Mouse (Mus musculus) liver, adult 2 months (tissue): ENCODE results near the gene Dlst. TPM values are rescaled to one million over a fixed set of nuclear protein-coding genes. Genes with fewer than 3 reads are reported as not detected.
A peak's percentile ranks its signal among the peaks of the same experiment; 100 is the strongest.

Source experiments
- DNase-seq: peaks from one replicate; pipeline ENCODE4 v3.0.0-alpha.2; 2011; ENCODE audit warnings: low read depth, low spot score; ENCODE audit errors: extremely low read depth
- H3K27ac ChIP-seq: fragments of 200-500 bp; replicated peaks from 2 replicates; pipeline ENCODE4 v1.5.1; 2012; ENCODE audit warnings: low read depth, mild to moderate bottlenecking, control low read depth, inconsistent platforms, low read length; ENCODE audit not compliant: insufficient read depth
- H3K27me3 ChIP-seq: fragments of 200-500 bp; 2 replicates; pipeline ENCODE4 v1.6.1; 2012; ENCODE audit warnings: mild to moderate bottlenecking, moderate library complexity, low read length, inconsistent platforms; ENCODE audit not compliant: control insufficient read depth, insufficient read depth
- H3K36me3 ChIP-seq: fragments of 200-500 bp; 2 replicates; pipeline ENCODE4 v1.6.1; 2012; ENCODE audit warnings: low read length, inconsistent platforms; ENCODE audit not compliant: control insufficient read depth, insufficient read depth
- H3K4me1 ChIP-seq: fragments of 200-500 bp; 2 replicates; pipeline ENCODE4 v1.6.1; 2011; ENCODE audit warnings: low read length; ENCODE audit not compliant: control insufficient read depth, insufficient read depth
- H3K4me3 ChIP-seq: fragments of 200-500 bp; 2 replicates; pipeline ENCODE4 v1.5.1; 2011; ENCODE audit warnings: low read depth, mild to moderate bottlenecking, control low read depth, low read length, moderate library complexity; ENCODE audit not compliant: insufficient read depth
- H3K79me2 ChIP-seq: fragments of 200-500 bp; 2 replicates; pipeline ENCODE4 v1.6.1; 2012; ENCODE audit warnings: inconsistent platforms, mild to moderate bottlenecking, low read length, moderate library complexity; ENCODE audit not compliant: control insufficient read depth, insufficient read depth
- H3K9ac ChIP-seq: fragments of 200-500 bp; 2 replicates; pipeline ENCODE4 v1.6.1; 2012; ENCODE audit warnings: low read depth, mild to moderate bottlenecking, control low read depth, inconsistent platforms, low read length
- CTCF ChIP-seq: fragments of 200-500 bp; IDR thresholded peaks from 2 replicates; pipeline ENCODE4 v1.5.1; 2011; ENCODE audit warnings: low read depth, low read length, control low read depth
- POLR2A ChIP-seq: fragments of 200-500 bp; IDR thresholded peaks from 2 replicates; pipeline ENCODE4 v1.6.1; 2011; ENCODE audit warnings: low read length, control low read depth; ENCODE audit not compliant: insufficient read depth; ENCODE audit errors: extremely low read depth
- WGBS: fragments of 180-500 bp; shearing (Covaris S2); methylation state at CpG from one replicate; pipeline ENCODE4 v1.1.7; 2018; 5-methylcytosine and 5-hydroxymethylcytosine counted together
- polyA plus RNA-seq: library from polyadenylated mRNA; depleted of rRNA; stranded (reverse); fragments of >200 nt; gene quantifications from 2 replicates; pipeline ENCODE4 v1.2.3, GENCODE M21; 2012
- total RNA-seq: library from RNA; depleted of rRNA; stranded (reverse); fragments of >200 nt; gene quantifications from 2 replicates; pipeline ENCODE4 v1.2.3, GENCODE M21; 2014

Gene Dlst
- total and polyA plus RNA-seq, 2 experiments = 111 to 149 TPM

DNA sequence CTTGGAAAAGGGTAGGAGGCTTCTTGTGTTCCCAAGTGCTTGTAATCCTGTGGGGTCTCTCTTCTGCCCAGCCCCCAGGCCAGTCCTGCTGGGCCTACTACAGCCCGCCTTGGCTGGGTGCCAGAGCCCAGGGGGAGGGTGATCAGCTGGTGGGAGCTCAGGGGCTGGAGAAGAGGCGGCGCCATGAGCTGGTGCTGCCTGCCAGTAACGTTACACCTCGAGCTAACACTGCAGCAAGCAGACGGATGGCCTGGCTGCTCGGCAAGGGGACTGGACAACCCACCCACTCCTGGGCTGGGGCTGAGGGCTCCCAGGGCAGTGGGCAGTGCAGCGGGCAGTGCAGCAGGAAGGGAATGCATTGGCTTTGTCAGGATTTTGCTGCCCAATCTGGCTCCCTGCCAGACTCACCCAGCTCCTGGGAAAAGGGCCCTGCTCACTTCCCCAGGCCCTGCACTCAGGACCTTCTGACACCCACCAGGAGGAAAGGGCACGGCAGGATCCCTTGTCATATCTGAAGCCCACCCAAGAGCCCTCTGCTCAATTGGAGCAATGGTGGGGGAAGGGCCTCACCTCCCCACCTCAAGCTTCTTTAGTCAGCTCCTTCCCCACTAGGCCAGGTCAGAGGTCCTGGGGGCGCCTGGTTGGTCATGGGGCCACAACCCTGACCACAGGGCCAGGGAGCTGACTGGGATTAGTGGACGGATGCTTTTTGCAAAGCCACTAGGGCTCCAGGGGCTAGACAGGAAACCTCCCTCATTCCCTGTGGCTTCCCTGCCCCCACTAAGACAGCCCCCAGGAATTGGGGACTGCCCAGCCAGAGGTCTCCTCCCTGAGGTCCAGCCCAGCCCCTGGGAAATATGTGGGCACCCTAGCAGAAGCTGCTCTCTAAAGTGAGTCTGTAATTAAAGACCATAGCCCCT lies 65.6 kb downstream of the Dlst start:
- Histone ChIP-seq H3K27me3 (peaks cover 8% of the 10 kb centered on the region), H3K36me3 (no peaks in the 10 kb centered on the region), H3K9ac (no peak overlapping the region), H3K4me1 (no peaks in the 10 kb centered on the region), H3K4me3 (no peak overlapping the region), H3K27ac (no peak overlapping the region), H3K79me2 (no peaks in the 10 kb centered on the region)
- 51% methylated on average over 11 of the region's 11 CpGs for WGBS
- TF ChIP-seq POLR2A (no peak), CTCF (no peak)
- DNase-seq = no peak

DNA sequence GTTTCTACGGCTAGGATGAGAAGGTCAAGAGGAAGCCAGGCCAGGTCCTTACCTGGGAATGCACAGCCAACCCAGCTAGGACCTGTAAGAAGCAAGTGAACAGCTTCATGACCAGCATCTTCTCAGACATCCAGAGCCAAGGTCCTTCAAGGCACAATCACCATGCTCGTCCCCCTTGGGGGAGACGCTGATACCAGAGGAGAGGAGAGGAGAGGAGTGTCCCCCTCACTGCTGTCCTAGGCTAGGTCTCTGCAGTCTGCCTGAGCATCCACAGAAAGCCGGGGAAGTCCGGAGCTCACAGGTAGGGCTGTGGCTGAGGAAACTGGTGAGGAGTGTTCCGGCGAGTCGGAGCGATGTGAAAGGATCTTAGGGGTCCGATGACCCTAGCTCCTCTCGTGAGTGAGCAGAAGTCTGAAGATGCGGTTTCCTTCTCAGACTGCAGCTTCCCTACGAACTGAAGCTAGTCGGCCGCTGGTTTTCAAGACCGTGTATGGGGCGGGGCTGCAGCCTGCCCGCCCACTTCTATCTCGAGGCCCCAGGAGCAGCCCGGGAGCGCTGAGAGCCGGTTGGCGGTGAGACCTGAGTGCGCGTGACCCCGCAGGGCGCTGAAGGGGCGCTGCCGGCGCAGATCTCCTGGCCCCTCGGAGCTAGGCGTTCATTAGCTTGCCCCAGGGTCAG lies 66.4 kb downstream of the Dlst start:
- no peaks in the 10 kb centered on the region for H3K4me1 ChIP-seq
- peak overlapping the region; percentile 3; the same call in 1 of the 2 replicates for H3K4me3 ChIP-seq
- H3K27ac ChIP-seq = no peak overlapping the region
- H3K27me3 ChIP-seq = peaks cover 8% of the 10 kb centered on the region
- H3K79me2 ChIP-seq = no peaks in the 10 kb centered on the region
- 0 out of 2 replicates have a peak overlapping the region, but pooled peaks have one; percentile 6 for H3K9ac ChIP-seq
- WGBS = 6% methylated on average over 32 of the region's 32 CpGs
- no peaks in the 10 kb centered on the region for H3K36me3 ChIP-seq
- DNase-seq = no peak
- TF ChIP-seq POLR2A (no peak), CTCF (no peak)

DNA sequence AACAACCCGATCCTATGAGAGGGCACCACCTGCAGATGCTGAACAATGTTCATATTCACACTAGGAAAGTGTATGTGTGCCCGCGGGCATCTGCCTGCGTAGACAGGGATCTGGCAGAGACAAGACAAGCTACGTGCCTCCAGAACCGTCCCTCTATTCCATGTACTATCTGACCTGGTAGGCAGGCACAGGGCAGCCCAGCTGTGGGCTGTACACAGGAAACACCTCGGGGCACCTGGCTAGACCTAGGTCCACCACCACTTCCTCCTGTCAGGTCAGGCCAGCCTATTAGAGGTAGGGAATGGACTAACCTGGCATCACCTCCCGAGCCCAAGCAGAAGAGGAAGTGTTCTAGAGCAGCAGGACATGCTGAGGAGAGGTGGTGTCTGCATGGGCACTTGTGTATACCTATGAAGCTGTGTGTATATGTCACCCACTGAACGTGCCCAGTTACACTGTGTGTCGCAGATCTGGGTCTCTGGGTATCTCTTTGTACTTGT lies 67.2 kb downstream of the Dlst start, which contains the start of gene Pgf:
TSS of gene Pgf (minus strand) at position 51 of the 500 bp plus-strand sequence.
- TF ChIP-seq CTCF (no peak), POLR2A (no peak)
- no peaks in the 10 kb centered on the region for H3K79me2 ChIP-seq
- no peaks in the 10 kb centered on the region for H3K4me1 ChIP-seq
- no peak within 1 kb of the TSS for H3K27ac ChIP-seq
- WGBS = 82% methylated on average over 10 of the region's 10 CpGs
- peak within 1 kb of the TSS; percentile 3; the same call in 1 of the 2 replicates for H3K4me3 ChIP-seq
- no peaks in the 10 kb centered on the region for H3K36me3 ChIP-seq
- H3K27me3 ChIP-seq = peaks cover 12% of the 10 kb centered on the region
- DNase-seq = no peak
- H3K9ac ChIP-seq = 0 out of 2 replicates have a peak within 1 kb of the TSS, but pooled peaks have one; percentile 6

DNA sequence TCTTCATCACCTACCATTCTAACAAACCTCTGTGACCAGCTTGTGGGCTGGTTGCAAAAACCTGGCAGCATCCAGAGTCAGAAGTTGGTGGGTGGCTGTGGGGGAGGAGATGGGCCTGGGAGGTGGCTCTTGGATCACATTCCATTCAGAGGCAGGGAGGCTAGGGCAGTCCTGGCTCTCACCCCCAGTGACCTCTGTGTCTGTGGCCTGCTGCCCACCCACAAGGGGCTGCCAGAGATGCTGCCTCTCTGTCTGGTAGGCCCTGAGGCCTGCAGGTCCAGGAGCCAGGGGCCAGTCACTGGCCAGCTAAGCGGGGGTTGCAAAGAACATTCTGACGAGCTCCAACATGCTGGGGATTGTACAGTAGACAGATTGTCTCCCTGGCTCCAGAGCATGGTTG lies 67.7 kb downstream of the Dlst start:
- no peak for DNase-seq
- Histone ChIP-seq H3K4me3 (no peak overlapping the region), H3K9ac (no peak overlapping the region), H3K27ac (no peak overlapping the region), H3K4me1 (no peaks in the 10 kb centered on the region), H3K79me2 (no peaks in the 10 kb centered on the region), H3K36me3 (no peaks in the 10 kb centered on the region), H3K27me3 (peaks cover 12% of the 10 kb centered on the region)
- TF ChIP-seq POLR2A (no peak), CTCF (no peak)
- 88% methylated on average over 2 of the region's 2 CpGs for WGBS

DNA sequence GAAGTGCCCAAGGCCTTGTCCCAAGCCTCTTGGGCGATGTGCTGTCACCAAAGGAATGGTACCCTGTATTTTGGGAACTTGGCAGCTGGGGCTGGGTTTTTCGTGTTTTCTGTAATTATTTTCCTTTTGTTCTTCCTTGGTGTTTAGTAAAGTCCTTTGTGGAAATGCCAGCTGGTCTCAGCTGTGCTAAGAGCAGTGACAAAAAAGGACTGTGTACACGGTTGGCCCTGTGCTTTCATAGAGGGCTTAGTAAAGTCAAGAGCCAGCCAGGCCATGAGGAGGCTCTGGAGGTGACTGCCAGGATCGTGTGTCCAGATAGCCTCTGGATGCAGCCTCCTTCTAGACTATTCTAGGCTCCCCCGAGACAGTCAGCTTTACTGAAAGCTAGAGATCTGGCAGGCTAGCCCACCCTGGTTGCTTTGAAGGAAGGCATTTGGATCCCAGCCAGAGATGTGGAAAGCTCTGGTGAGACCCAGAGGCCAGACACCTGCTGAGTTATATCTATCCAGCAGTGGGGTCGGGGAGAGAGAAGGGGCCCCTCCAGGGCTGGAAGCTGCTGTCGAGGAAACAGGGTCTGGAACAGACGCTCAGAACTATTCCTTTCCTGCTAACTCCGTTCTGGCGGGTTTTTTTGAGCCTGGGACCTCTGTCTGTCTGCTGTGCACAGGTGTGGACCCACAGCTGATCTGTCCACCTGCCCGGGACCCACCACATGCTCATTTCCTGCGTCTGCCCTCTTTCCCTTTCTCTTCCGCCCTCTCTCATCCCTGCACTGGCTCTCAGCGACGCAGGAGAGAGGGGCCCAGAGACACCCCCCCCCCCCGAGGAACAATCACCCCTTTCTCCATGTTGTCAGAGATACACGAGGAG lies 71.1 kb downstream of the Dlst start:
- Histone ChIP-seq H3K27me3 (peaks cover 12% of the 10 kb centered on the region), H3K27ac (no peak overlapping the region), H3K4me3 (no peak overlapping the region), H3K79me2 (no peaks in the 10 kb centered on the region), H3K4me1 (no peaks in the 10 kb centered on the region), H3K36me3 (no peaks in the 10 kb centered on the region), H3K9ac (no peak overlapping the region)
- WGBS = 49% methylated on average over 16 of the region's 17 CpGs
- TF ChIP-seq CTCF = no peak
- no peak for TF ChIP-seq POLR2A
- no peak for DNase-seq
